Mouse (Mus musculus): ENCODE data around the gene 1700057G04Rik. TPM values are rescaled to one million over a fixed set of nuclear protein-coding genes. Genes with fewer than 3 reads are reported as not detected.
"Not testable (repeated sequence)": the region's sequence is repeated elsewhere in the genome, so short reads cannot be mapped to it uniquely, and the experiment has no call there.

Gene 1700057G04Rik
- polyA plus RNA-seq, 1 experiment from 2014 or later: not detected

- Histone ChIP-seq H3K27me3 (ENCODE audit: control insufficient read depth, insufficient read depth, low read length) (no peaks in the 10 kb centered on the region), H3K27ac (replicated peaks; ENCODE audit: low read depth, low read length) (no peak overlapping the region), H3K4me2 (ENCODE audit: low read length) (no peak overlapping the region), H3K4me3 (replicated peaks; ENCODE audit: low read depth, low read length) (no peak overlapping the region), H3K9ac (replicated peaks; ENCODE audit: low read length) (no peak overlapping the region), H3K9me3 (ENCODE audit: control insufficient read depth, low read length) (no peaks in the 10 kb centered on the region), H3K36me3 (ENCODE audit: control insufficient read depth, insufficient read depth, low read length) (no peaks in the 10 kb centered on the region), H3K4me1 (ENCODE audit: control insufficient read depth, insufficient read depth, low read length) (no peaks in the 10 kb centered on the region)
- DNase-seq (no peak), ATAC-seq (ENCODE audit: low FRiP score, low TSS enrichment) (no peak)
- WGBS: 83% methylated on average over 3 of the region's 3 CpGs
Observed at GRCm38 (mm10) chr9:92292922-92293321, 16.3 kb upstream of the 1700057G04Rik start.

DNA sequence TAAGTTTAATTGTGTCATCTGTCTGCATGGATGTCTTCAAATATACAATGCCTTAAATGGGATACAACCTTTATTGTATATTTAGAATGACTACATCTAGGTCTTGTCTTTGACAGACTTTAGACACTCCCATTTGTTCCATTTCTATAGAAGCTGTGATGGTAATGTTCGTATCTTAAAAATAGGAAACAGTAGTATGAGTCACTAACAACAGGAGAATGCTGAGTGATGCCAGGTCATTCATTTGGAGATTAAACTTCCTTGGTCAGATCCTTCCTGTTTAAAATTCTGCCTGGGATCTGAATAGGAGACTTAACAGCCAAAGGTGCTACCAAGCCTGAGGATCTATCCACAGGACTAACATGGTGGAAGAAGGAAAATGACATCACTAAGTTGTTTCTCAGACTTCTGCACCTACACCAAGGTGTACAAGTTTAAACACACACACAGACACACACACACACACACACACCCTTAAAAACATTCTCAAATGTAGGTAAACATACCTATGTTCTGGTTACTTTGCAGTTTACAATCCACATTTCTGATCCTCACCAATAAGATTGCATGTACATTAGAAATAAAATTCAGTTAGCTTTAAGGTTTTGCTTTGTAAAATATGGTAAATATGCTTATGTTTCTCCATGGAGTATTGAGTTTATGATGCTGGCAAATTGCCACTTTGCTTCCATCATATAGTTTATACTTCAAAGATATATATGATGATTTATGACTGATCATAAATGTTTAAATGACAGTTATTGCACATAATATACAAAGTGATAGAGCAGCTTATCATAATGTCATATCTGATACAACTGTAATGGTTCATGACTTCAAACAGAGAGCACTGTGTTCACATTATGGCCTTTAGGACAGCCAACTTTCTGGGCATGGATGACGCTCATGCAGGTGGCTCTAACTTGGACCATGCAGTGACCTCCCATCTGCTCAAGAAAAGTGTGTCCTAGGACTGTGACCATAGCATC, 15.3 kb upstream of the 1700057G04Rik start:
- no peak overlapping the region for H3K4me2 ChIP-seq (ENCODE audit: low read length)
- DNase-seq: no peak
- ATAC-seq (ENCODE audit: low FRiP score, low TSS enrichment): no peak
- H3K9me3 ChIP-seq (ENCODE audit: control insufficient read depth, low read length): no peaks in the 10 kb centered on the region
- no peaks in the 10 kb centered on the region for H3K4me1 ChIP-seq (ENCODE audit: control insufficient read depth, insufficient read depth, low read length)
- H3K36me3 ChIP-seq (ENCODE audit: control insufficient read depth, insufficient read depth, low read length): no peaks in the 10 kb centered on the region
- H3K4me3 ChIP-seq (replicated peaks; ENCODE audit: low read depth, low read length): no peak overlapping the region
- no peaks in the 10 kb centered on the region for H3K27me3 ChIP-seq (ENCODE audit: control insufficient read depth, insufficient read depth, low read length)
- no peak overlapping the region for H3K9ac ChIP-seq (replicated peaks; ENCODE audit: low read length)
- 87% methylated on average over 2 of the region's 2 CpGs for WGBS
- no peak overlapping the region for H3K27ac ChIP-seq (replicated peaks; ENCODE audit: low read depth, low read length)

- no peak overlapping the region for H3K4me3 ChIP-seq (replicated peaks; ENCODE audit: low read depth, low read length)
- DNase-seq: no peak
- no peaks in the 10 kb centered on the region for H3K36me3 ChIP-seq (ENCODE audit: control insufficient read depth, insufficient read depth, low read length)
- ATAC-seq (ENCODE audit: low FRiP score, low TSS enrichment): no peak
- no peak overlapping the region for H3K27ac ChIP-seq (replicated peaks; ENCODE audit: low read depth, low read length)
- H3K4me2 ChIP-seq (ENCODE audit: low read length): no peak overlapping the region
- H3K4me1 ChIP-seq (ENCODE audit: control insufficient read depth, insufficient read depth, low read length): no peaks in the 10 kb centered on the region
- WGBS: 69% methylated on average over 1 of the region's 1 CpGs
- no peaks in the 10 kb centered on the region for H3K9me3 ChIP-seq (ENCODE audit: control insufficient read depth, low read length)
- no peaks in the 10 kb centered on the region for H3K27me3 ChIP-seq (ENCODE audit: control insufficient read depth, insufficient read depth, low read length)
- H3K9ac ChIP-seq (replicated peaks; ENCODE audit: low read length): no peak overlapping the region
Observed at GRCm38 (mm10) chr9:92298288-92298687, 10.9 kb upstream of the 1700057G04Rik start.

DNA sequence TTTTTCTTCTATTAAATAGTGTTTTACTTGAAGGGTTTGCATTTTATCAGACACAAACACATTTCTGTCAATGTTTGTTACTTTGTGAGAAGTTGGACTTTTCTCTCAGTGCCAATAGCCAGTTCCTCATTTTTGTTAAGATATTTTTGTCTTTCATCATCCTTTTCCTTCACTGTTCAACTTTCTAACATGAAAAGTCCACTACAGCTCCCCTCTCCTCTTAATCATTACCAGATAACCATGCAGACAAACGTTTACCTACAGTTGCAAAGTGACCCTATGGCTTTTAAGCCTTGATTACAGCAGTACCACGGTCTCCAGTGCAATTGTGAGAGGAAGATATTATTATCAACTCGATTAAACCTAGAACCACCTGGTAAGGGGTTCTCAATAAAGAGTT, 8.0 kb upstream of the 1700057G04Rik start:
- Histone ChIP-seq H3K4me3 (replicated peaks; ENCODE audit: low read depth, low read length) (no peak overlapping the region), H3K36me3 (ENCODE audit: control insufficient read depth, insufficient read depth, low read length) (no peaks in the 10 kb centered on the region), H3K4me2 (ENCODE audit: low read length) (no peak overlapping the region), H3K9ac (replicated peaks; ENCODE audit: low read length) (no peak overlapping the region), H3K27me3 (ENCODE audit: control insufficient read depth, insufficient read depth, low read length) (no peaks in the 10 kb centered on the region), H3K4me1 (ENCODE audit: control insufficient read depth, insufficient read depth, low read length) (no peaks in the 10 kb centered on the region), H3K27ac (replicated peaks; ENCODE audit: low read depth, low read length) (no peak overlapping the region), H3K9me3 (ENCODE audit: control insufficient read depth, low read length) (no peaks in the 10 kb centered on the region)
- DNase-seq (no peak), ATAC-seq (ENCODE audit: low FRiP score, low TSS enrichment) (no peak)
- WGBS: 72% methylated on average over 3 of the region's 3 CpGs

DNA sequence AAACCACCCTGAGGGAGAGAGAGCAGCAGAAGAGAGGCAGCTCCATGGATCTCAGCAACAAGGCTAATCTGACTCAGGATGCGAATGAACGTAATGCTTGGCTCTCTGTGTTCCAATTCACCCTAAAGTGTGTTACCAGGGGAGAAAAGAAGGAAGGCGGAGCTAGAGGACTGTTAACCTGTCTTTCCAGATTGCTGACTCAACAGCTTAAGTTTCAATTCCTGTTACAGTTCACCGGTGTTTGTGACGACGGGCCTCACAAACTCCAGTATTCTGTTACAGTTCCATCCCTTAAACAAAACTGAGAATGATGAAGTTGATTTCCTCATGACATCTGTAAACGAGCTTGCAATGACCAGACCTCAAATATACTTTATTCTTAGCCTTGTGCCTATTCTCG, 4.1 kb upstream of the 1700057G04Rik start:
- DNase-seq: no peak
- Histone ChIP-seq H3K4me1 (ENCODE audit: control insufficient read depth, insufficient read depth, low read length) (no peaks in the 10 kb centered on the region), H3K27ac (replicated peaks; ENCODE audit: low read depth, low read length) (no peak overlapping the region), H3K36me3 (ENCODE audit: control insufficient read depth, insufficient read depth, low read length) (no peaks in the 10 kb centered on the region), H3K9me3 (ENCODE audit: control insufficient read depth, low read length) (no peaks in the 10 kb centered on the region), H3K4me3 (replicated peaks; ENCODE audit: low read depth, low read length) (no peak overlapping the region), H3K27me3 (ENCODE audit: control insufficient read depth, insufficient read depth, low read length) (no peaks in the 10 kb centered on the region), H3K9ac (replicated peaks; ENCODE audit: low read length) (no peak overlapping the region), H3K4me2 (ENCODE audit: low read length) (no peak overlapping the region)
- ATAC-seq (ENCODE audit: low FRiP score, low TSS enrichment): no peak
- WGBS: 80% methylated on average over 8 of the region's 8 CpGs

GRCm38 (mm10) chr9:92305620-92306220, 3.5 kb upstream of the 1700057G04Rik start:
- DNase-seq (no peak), ATAC-seq (ENCODE audit: low FRiP score, low TSS enrichment) (no peak)
- Histone ChIP-seq H3K9ac (replicated peaks; ENCODE audit: low read length) (no peak overlapping the region), H3K27ac (replicated peaks; ENCODE audit: low read depth, low read length) (no peak overlapping the region), H3K9me3 (ENCODE audit: control insufficient read depth, low read length) (no peaks in the 10 kb centered on the region), H3K4me2 (ENCODE audit: low read length) (no peak overlapping the region), H3K27me3 (ENCODE audit: control insufficient read depth, insufficient read depth, low read length) (no peaks in the 10 kb centered on the region), H3K4me1 (ENCODE audit: control insufficient read depth, insufficient read depth, low read length) (no peaks in the 10 kb centered on the region), H3K4me3 (replicated peaks; ENCODE audit: low read depth, low read length) (no peak overlapping the region), H3K36me3 (ENCODE audit: control insufficient read depth, insufficient read depth, low read length) (no peaks in the 10 kb centered on the region)
- WGBS: 60% methylated on average over 8 of the region's 8 CpGs

- H3K9me3 ChIP-seq (ENCODE audit: control insufficient read depth, low read length): no peaks in the 10 kb centered on the region
- ATAC-seq (ENCODE audit: low FRiP score, low TSS enrichment) (no peak), DNase-seq (no peak)
- H3K27ac ChIP-seq (replicated peaks; ENCODE audit: low read depth, low read length): no peak overlapping the region
- H3K4me3 ChIP-seq (replicated peaks; ENCODE audit: low read depth, low read length): no peak overlapping the region
- no peaks in the 10 kb centered on the region for H3K27me3 ChIP-seq (ENCODE audit: control insufficient read depth, insufficient read depth, low read length)
- no peaks in the 10 kb centered on the region for H3K4me1 ChIP-seq (ENCODE audit: control insufficient read depth, insufficient read depth, low read length)
- H3K9ac ChIP-seq (replicated peaks; ENCODE audit: low read length): no peak overlapping the region
- no peaks in the 10 kb centered on the region for H3K36me3 ChIP-seq (ENCODE audit: control insufficient read depth, insufficient read depth, low read length)
- H3K4me2 ChIP-seq (ENCODE audit: low read length): no peak overlapping the region
- WGBS: 90% methylated on average over 3 of the region's 3 CpGs
Observed at GRCm38 (mm10) chr9:92316791-92317190, 7.6 kb downstream of the 1700057G04Rik start.

DNA sequence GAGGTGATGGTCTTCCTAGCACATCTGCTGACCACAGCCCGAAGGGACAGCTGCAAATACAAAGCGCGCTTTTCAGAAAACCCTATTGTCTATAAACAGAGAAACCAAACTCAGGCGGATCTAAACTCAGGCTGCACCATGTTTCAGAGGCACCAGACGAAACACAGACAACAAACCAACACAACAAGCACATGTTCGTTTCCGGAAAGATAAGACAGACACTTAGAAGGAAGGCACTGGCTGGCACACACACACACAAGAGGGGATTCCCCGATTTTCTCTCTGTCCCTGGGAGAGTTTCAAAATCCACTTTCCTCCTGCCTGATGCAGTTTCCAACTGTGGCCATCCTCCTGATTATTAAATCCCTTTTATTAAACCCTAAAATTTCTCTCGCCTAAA, 16.8 kb downstream of the 1700057G04Rik start:
- H3K36me3 ChIP-seq (ENCODE audit: control insufficient read depth, insufficient read depth, low read length); H3K9ac ChIP-seq (replicated peaks; ENCODE audit: low read length); H3K9me3 ChIP-seq (ENCODE audit: control insufficient read depth, low read length); ATAC-seq (ENCODE audit: low FRiP score, low TSS enrichment); H3K27ac ChIP-seq (replicated peaks; ENCODE audit: low read depth, low read length); H3K4me1 ChIP-seq (ENCODE audit: control insufficient read depth, insufficient read depth, low read length); H3K4me3 ChIP-seq (replicated peaks; ENCODE audit: low read depth, low read length); DNase-seq; H3K4me2 ChIP-seq (ENCODE audit: low read length); H3K27me3 ChIP-seq (ENCODE audit: control insufficient read depth, insufficient read depth, low read length): not testable (repeated sequence)
- WGBS: 72% methylated on average over 9 of the region's 9 CpGs

DNA sequence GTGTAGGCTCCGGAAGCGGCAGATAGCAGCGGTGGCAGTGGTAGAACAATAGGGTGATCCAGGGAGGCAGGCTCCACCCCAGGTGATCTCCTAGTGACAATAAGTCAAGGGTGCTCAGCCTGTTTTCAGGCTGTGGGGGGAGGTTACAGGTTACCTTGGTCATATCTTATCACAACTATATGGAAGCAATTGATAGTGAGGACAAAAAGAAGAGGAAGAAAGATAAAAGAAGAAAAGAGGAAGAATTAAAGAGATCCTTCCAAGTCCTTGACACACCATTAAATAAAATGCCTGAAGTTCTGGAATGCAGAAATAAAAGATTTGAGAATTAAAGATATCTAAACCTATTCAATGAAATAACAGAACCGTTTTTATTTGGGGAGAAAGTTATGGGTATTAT, 17.6 kb downstream of the 1700057G04Rik start:
- no peak for ATAC-seq (ENCODE audit: low FRiP score, low TSS enrichment)
- DNase-seq: no peak
- H3K4me3 ChIP-seq (replicated peaks; ENCODE audit: low read depth, low read length): no peak overlapping the region
- no peaks in the 10 kb centered on the region for H3K27me3 ChIP-seq (ENCODE audit: control insufficient read depth, insufficient read depth, low read length)
- H3K9me3 ChIP-seq (ENCODE audit: control insufficient read depth, low read length): no peaks in the 10 kb centered on the region
- H3K36me3 ChIP-seq (ENCODE audit: control insufficient read depth, insufficient read depth, low read length): no peaks in the 10 kb centered on the region
- 79% methylated on average over 4 of the region's 4 CpGs for WGBS
- H3K4me2 ChIP-seq (ENCODE audit: low read length): no peak overlapping the region
- H3K9ac ChIP-seq (replicated peaks; ENCODE audit: low read length): no peak overlapping the region
- H3K27ac ChIP-seq (replicated peaks; ENCODE audit: low read depth, low read length): no peak overlapping the region
- H3K4me1 ChIP-seq (ENCODE audit: control insufficient read depth, insufficient read depth, low read length): no peaks in the 10 kb centered on the region

Measured in midbrain, embryonic 14.5 days (tissue).